Mouse (Mus musculus): ENCODE results near the gene Myo9a.

GRCm38 (mm10) chr9:59740593-59740992 lies 10.1 kb upstream of the Myo9a start:
- TF ChIP-seq CTCF (IDR thresholded peaks at IDR 0.05; ENCODE audit: low read depth) (no peak), EP300 (IDR thresholded peaks at IDR 0.05; ENCODE audit: low read depth) (no peak)

Measured in liver, embryonic 14.5 days (tissue).